Mouse (Mus musculus) heart, adult 2 months (tissue): ENCODE measurements around the gene Stra6. TPM values are rescaled to one million over a fixed set of nuclear protein-coding genes. Genes with fewer than 3 reads are reported as not detected.

Experiments used
- DNase-seq, 2 experiments: peaks; one replicate each; pipeline ENCODE4 v3.0.0; 2021
- H3K27ac ChIP-seq: fragments of 200-600 bp; 2 replicates; pipeline ENCODE4 v1.8.1; 2022
- H3K27me3 ChIP-seq: fragments of 200-500 bp; 2 replicates; pipeline ENCODE4 v1.6.1; 2012; ENCODE audit warnings: mild to moderate bottlenecking, low read length, inconsistent platforms, mixed read lengths; ENCODE audit not compliant: control insufficient read depth, insufficient read depth
- H3K36me3 ChIP-seq: fragments of 200-500 bp; 2 replicates; pipeline ENCODE4 v1.6.1; 2012; ENCODE audit warnings: low read length, inconsistent platforms; ENCODE audit not compliant: control insufficient read depth, insufficient read depth
- H3K4me1 ChIP-seq: fragments of 200-500 bp; 2 replicates; pipeline ENCODE4 v1.6.1; 2011; ENCODE audit warnings: low read length; ENCODE audit not compliant: control insufficient read depth, insufficient read depth
- H3K4me3 ChIP-seq: fragments of 200-600 bp; 2 replicates; pipeline ENCODE4 v1.8.1; 2022
- H3K79me2 ChIP-seq: fragments of 200-500 bp; replicated peaks from 2 replicates; pipeline ENCODE4 v1.6.1; 2012; ENCODE audit warnings: mild to moderate bottlenecking, inconsistent platforms, low read length, moderate library complexity, mixed read lengths; ENCODE audit not compliant: control insufficient read depth, insufficient read depth
- H3K9ac ChIP-seq: fragments of 200-500 bp; 2 replicates; pipeline ENCODE4 v1.6.1; 2012; ENCODE audit warnings: low read depth, mild to moderate bottlenecking, control low read depth, inconsistent platforms, low read length, mixed read lengths
- CTCF ChIP-seq: fragments of 200-600 bp; IDR thresholded peaks from 2 replicates; pipeline ENCODE4 v1.8.1; 2022; ENCODE audit warnings: antibody characterized with exemption, mild to moderate bottlenecking, moderate library complexity
- EP300 ChIP-seq: fragments of 200-500 bp; IDR thresholded peaks from 2 replicates; pipeline ENCODE4 v1.6.1; 2011; ENCODE audit warnings: low read depth, low read length, control low read depth; ENCODE audit not compliant: insufficient read depth
- POLR2A ChIP-seq: fragments of 200-500 bp; IDR thresholded peaks from 2 replicates; pipeline ENCODE4 v1.6.1; 2011; ENCODE audit warnings: mild to moderate bottlenecking, low read depth, low read length, control low read depth; ENCODE audit not compliant: insufficient read depth
- WGBS: fragments of 180-500 bp; shearing (Covaris S2); methylation state at CpG from one replicate; pipeline ENCODE4 v1.1.7; 2018; 5-methylcytosine and 5-hydroxymethylcytosine counted together
- intact Hi-C: fragments of 180-260 bp; cut with DNase I; formaldehyde crosslinking; loops from one replicate; pipeline ENCODE4 v1.15.1; 2025
- polyA plus RNA-seq: library from polyadenylated mRNA; depleted of rRNA; stranded (reverse); fragments of >200 nt; gene quantifications from 2 replicates; pipeline ENCODE4 v1.2.3, GENCODE M21; 2012
- total RNA-seq, 2 experiments: library from RNA; stranded (reverse); gene quantifications; 2 replicates each; pipeline ENCODE4 v1.2.3; 2021

Gene Stra6
- total and polyA plus RNA-seq, 3 experiments = 0.34 to 0.68 (median 0.65) TPM

DNA sequence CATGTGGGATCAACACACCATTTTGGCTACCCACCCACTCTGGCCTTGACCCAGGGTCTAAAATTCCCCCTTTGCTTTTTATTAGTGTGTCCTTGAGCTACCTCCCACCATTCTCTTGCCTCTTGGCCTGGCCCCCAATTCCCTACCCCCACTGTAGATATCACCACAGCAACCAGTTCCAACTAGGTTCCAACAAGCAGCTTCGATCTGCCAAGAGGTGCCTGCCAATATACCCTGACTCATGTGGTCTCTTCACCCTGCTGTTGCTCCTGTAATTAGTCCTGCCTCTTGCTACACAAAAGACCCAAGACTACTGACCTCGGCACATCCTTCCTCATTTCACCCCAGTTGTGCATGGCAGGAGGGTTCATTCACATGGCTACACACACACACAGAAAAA lies 21.5 kb downstream of the Stra6 start:
- peaks cover 1% of the 10 kb centered on the region; the same call in 1 of the 2 replicates for H3K4me1 ChIP-seq
- intact Hi-C loops = no loop called here
- no peak overlapping the region for H3K27ac ChIP-seq
- WGBS = 15% methylated on average over 2 of the region's 2 CpGs
- no peaks in the 10 kb centered on the region for H3K79me2 ChIP-seq
- H3K9ac ChIP-seq = no peak overlapping the region
- TF ChIP-seq CTCF = no peak
- no peak for TF ChIP-seq EP300
- TF ChIP-seq POLR2A = no peak
- H3K27me3 ChIP-seq = no peaks in the 10 kb centered on the region
- H3K36me3 ChIP-seq = no peaks in the 10 kb centered on the region
- DNase-seq = no peak
- H3K4me3 ChIP-seq = no peak overlapping the region

- H3K36me3 ChIP-seq = no peaks in the 10 kb centered on the region
- peaks cover 2% of the 10 kb centered on the region for H3K4me1 ChIP-seq
- no peak overlapping the region for H3K4me3 ChIP-seq
- WGBS = 41% methylated on average over 9 of the region's 9 CpGs
- DNase-seq = no peak
- H3K27ac ChIP-seq = no peak overlapping the region
- intact Hi-C loops = no loop called here
- no peaks in the 10 kb centered on the region for H3K79me2 ChIP-seq
- H3K9ac ChIP-seq = no peak overlapping the region
- no peaks in the 10 kb centered on the region for H3K27me3 ChIP-seq
- no peak for TF ChIP-seq POLR2A
- TF ChIP-seq CTCF = no peak
- TF ChIP-seq EP300 = no peak
These were observed 22.6 kb downstream of the Stra6 start for GRCm38 (mm10) chr9:58086203-58086602.

DNA sequence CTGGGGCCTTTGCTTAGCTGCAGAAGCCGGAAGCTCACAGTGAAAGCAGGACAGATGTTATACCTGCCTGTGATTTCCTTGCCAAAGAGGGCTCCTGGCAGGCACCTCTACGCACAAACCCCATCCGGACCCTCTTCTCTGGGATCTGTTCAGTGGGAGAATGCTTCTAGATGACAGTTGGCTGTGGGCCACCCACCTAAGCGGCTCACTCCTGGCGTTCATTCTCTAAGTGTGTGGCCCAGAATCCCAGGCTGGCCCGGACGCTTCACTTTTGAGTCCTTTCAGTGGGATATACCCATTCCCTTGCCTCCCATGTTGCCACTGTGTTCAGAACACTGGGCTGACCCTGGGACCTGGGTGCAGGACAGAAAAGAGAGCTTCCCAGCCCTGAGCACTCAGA lies 23.3 kb downstream of the Stra6 start:
- H3K27me3 ChIP-seq = no peaks in the 10 kb centered on the region
- H3K4me1 ChIP-seq = peaks cover 3% of the 10 kb centered on the region
- H3K4me3 ChIP-seq = no peak overlapping the region
- no peak for DNase-seq
- H3K27ac ChIP-seq = no peak overlapping the region
- no peak overlapping the region for H3K9ac ChIP-seq
- WGBS = 72% methylated on average over 7 of the region's 7 CpGs
- TF ChIP-seq CTCF = no peak
- no peak for TF ChIP-seq EP300
- TF ChIP-seq POLR2A = no peak
- intact Hi-C loops = no loop called here
- no peaks in the 10 kb centered on the region for H3K36me3 ChIP-seq
- H3K79me2 ChIP-seq = no peaks in the 10 kb centered on the region

GRCm38 (mm10) chr9:58087277-58087998 lies 23.9 kb downstream of the Stra6 start:
- H3K9ac ChIP-seq = no peak overlapping the region
- H3K36me3 ChIP-seq = no peaks in the 10 kb centered on the region
- H3K27me3 ChIP-seq = no peaks in the 10 kb centered on the region
- no peaks in the 10 kb centered on the region for H3K79me2 ChIP-seq
- DNase-seq = no peak
- intact Hi-C loops = no loop called here
- 74% methylated on average over 7 of the region's 7 CpGs for WGBS
- H3K27ac ChIP-seq = no peak overlapping the region
- no peak overlapping the region for H3K4me3 ChIP-seq
- H3K4me1 ChIP-seq = peaks cover 8% of the 10 kb centered on the region
- TF ChIP-seq POLR2A = no peak
- no peak for TF ChIP-seq EP300
- TF ChIP-seq CTCF = no peak

- H3K4me3 ChIP-seq = no peak overlapping the region
- H3K36me3 ChIP-seq = no peaks in the 10 kb centered on the region
- H3K27ac ChIP-seq = peak overlapping the region; percentile 47
- WGBS = 35% methylated on average over 4 of the region's 4 CpGs
- no peak overlapping the region for H3K9ac ChIP-seq
- no peaks in the 10 kb centered on the region for H3K79me2 ChIP-seq
- H3K27me3 ChIP-seq = no peaks in the 10 kb centered on the region
- intact Hi-C loops = loop anchor here (5.0 kb wide), 2 partner anchors 65 to 220 kb away; partner anchors contain the start of gene Loxl1
- DNase-seq = peak; percentile 48 to 70
- peaks cover 9% of the 10 kb centered on the region for H3K4me1 ChIP-seq
- TF ChIP-seq CTCF (no peak), POLR2A (no peak), EP300 (no peak)
These were observed 28.2 kb downstream of the Stra6 start for GRCm38 (mm10) chr9:58091623-58092425.
